Mouse (Mus musculus) thymus, adult 2 months (tissue): Measurements from ENCODE around the gene Lce3a. TPM values are rescaled to one million over a fixed set of nuclear protein-coding genes. Genes with fewer than 3 reads are reported as not detected.

Experiments used
- DNase-seq: peaks from one replicate; pipeline ENCODE4 v3.0.0; 2021
- H3K27ac ChIP-seq: fragments of 200-500 bp; 2 replicates; pipeline ENCODE4 v1.5.1; 2012; ENCODE audit warnings: low read length, control low read depth; ENCODE audit not compliant: control insufficient read depth, insufficient read depth
- H3K27me3 ChIP-seq: fragments of 200-500 bp; 2 replicates; pipeline ENCODE4 v1.6.1; 2012; ENCODE audit warnings: mild to moderate bottlenecking, low read length, moderate library complexity, mixed read lengths; ENCODE audit not compliant: control insufficient read depth, insufficient read depth
- H3K36me3 ChIP-seq: fragments of 200-500 bp; 2 replicates; pipeline ENCODE4 v1.6.1; 2012; ENCODE audit warnings: mild to moderate bottlenecking, low read length, moderate library complexity; ENCODE audit not compliant: control insufficient read depth, insufficient read depth
- H3K4me1 ChIP-seq: fragments of 200-500 bp; replicated peaks from 2 replicates; pipeline ENCODE4 v1.6.1; 2012; ENCODE audit warnings: low read length; ENCODE audit not compliant: control insufficient read depth, insufficient read depth
- H3K4me3 ChIP-seq: fragments of 200-500 bp; 2 replicates; pipeline ENCODE4 v1.5.1; 2012; ENCODE audit warnings: mild to moderate bottlenecking, low read length, control low read depth, moderate library complexity; ENCODE audit not compliant: control insufficient read depth, insufficient read depth
- CTCF ChIP-seq: fragments of 200-500 bp; IDR thresholded peaks from 2 replicates; pipeline ENCODE4 v1.5.1; 2012; ENCODE audit warnings: mild to moderate bottlenecking, control low read depth, low read length, moderate library complexity, borderline replicate concordance; ENCODE audit not compliant: control insufficient read depth, poor library complexity, insufficient read depth; ENCODE audit errors: extremely low read depth
- POLR2A ChIP-seq: fragments of 200-500 bp; IDR thresholded peaks from 2 replicates; pipeline ENCODE4 v1.6.1; 2012; ENCODE audit warnings: mild to moderate bottlenecking, low read length, control low read depth, moderate library complexity; ENCODE audit not compliant: control insufficient read depth, poor library complexity, insufficient read depth; ENCODE audit errors: extremely low read depth
- WGBS: fragments of 180-500 bp; shearing (Covaris S2); methylation state at CpG from one replicate; pipeline ENCODE4 v1.1.7; 2018; 5-methylcytosine and 5-hydroxymethylcytosine counted together
- polyA plus RNA-seq: library from polyadenylated mRNA; depleted of rRNA; stranded (reverse); fragments of >200 nt; gene quantifications from 2 replicates; pipeline ENCODE4 v1.2.3, GENCODE M21; 2012; rRNA removed

The Lce3a gene
- polyA plus RNA-seq, 1 experiment = not detected

GRCm38 (mm10) chr3:92905182-92905581 lies 20.8 kb downstream of the Lce3a start:
- no peaks in the 10 kb centered on the region for H3K36me3 ChIP-seq
- no peak for TF ChIP-seq POLR2A
- no peak for TF ChIP-seq CTCF
- WGBS = 60% methylated on average over 3 of the region's 3 CpGs
- no peak overlapping the region for H3K4me3 ChIP-seq
- no peaks in the 10 kb centered on the region for H3K27me3 ChIP-seq
- no peaks in the 10 kb centered on the region for H3K4me1 ChIP-seq
- no peak for DNase-seq
- no peak overlapping the region for H3K27ac ChIP-seq

GRCm38 (mm10) chr3:92903640-92904039 lies 22.4 kb downstream of the Lce3a start:
- Histone ChIP-seq H3K4me1 (no peaks in the 10 kb centered on the region), H3K4me3 (no peak overlapping the region)
- WGBS = 30% methylated on average over 4 of the region's 4 CpGs

GRCm38 (mm10) chr3:92902992-92903391 lies 23.0 kb downstream of the Lce3a start:
- no peak for TF ChIP-seq CTCF
- TF ChIP-seq POLR2A = no peak
- DNase-seq = no peak
- Histone ChIP-seq H3K27me3 (no peaks in the 10 kb centered on the region), H3K36me3 (no peaks in the 10 kb centered on the region), H3K4me1 (no peaks in the 10 kb centered on the region), H3K27ac (no peak overlapping the region), H3K4me3 (no peak overlapping the region)
- WGBS = 22% methylated on average over 3 of the region's 3 CpGs

More at GRCm38 (mm10) chr3:92903640-92904039, 22.4 kb downstream of the Lce3a start:
- H3K36me3 ChIP-seq = no peaks in the 10 kb centered on the region
- DNase-seq = no peak
- H3K27ac ChIP-seq = no peak overlapping the region
- TF ChIP-seq CTCF = no peak
- no peak for TF ChIP-seq POLR2A
- no peaks in the 10 kb centered on the region for H3K27me3 ChIP-seq

- TF ChIP-seq CTCF (no peak), POLR2A (no peak)
- Histone ChIP-seq H3K27me3 (no peaks in the 10 kb centered on the region), H3K4me1 (no peaks in the 10 kb centered on the region), H3K36me3 (no peaks in the 10 kb centered on the region), H3K27ac (no peak overlapping the region), H3K4me3 (no peak overlapping the region)
- no peak for DNase-seq
- WGBS = 58% methylated on average over 1 of the region's 1 CpGs
These were observed 31.5 kb downstream of the Lce3a start for GRCm38 (mm10) chr3:92894489-92894888.

- H3K27ac ChIP-seq = no peak overlapping the region
- no peak for DNase-seq
- H3K4me3 ChIP-seq = no peak overlapping the region
- WGBS = 63% methylated on average over 3 of the region's 3 CpGs
- TF ChIP-seq POLR2A (no peak), CTCF (no peak)
- no peaks in the 10 kb centered on the region for H3K4me1 ChIP-seq
- no peaks in the 10 kb centered on the region for H3K27me3 ChIP-seq
- H3K36me3 ChIP-seq = no peaks in the 10 kb centered on the region
These were observed 32.0 kb downstream of the Lce3a start for GRCm38 (mm10) chr3:92894063-92894462.

Other genes with a start within 250 kb of the Lce3a start
- gene Lce1c, start 247.0 kb downstream of the Lce3a start, polyA plus RNA-seq = 0.20 TPM in 2 replicates
- 0.37 and 0.96 TPM in 2 replicates for gene Lce1d, start 239.0 kb downstream of the Lce3a start, polyA plus RNA-seq
- 0.31 and 0.48 TPM in 2 replicates for gene Lce1e, start 217.2 kb downstream of the Lce3a start, polyA plus RNA-seq
- 0.26 and 0.73 TPM in 2 replicates for gene Lce1f, start 205.9 kb downstream of the Lce3a start, polyA plus RNA-seq
- not detected in 2 replicates for gene Gm38119, start 187.1 kb downstream of the Lce3a start, polyA plus RNA-seq
- 0.26 TPM in 1 of 2 replicates, not detected in the other for gene Lce1g, start 173.9 kb downstream of the Lce3a start, polyA plus RNA-seq
- 0.27 TPM in 1 of 2 replicates, not detected in the other for gene Lce1h, start 161.2 kb downstream of the Lce3a start, polyA plus RNA-seq
- gene Lce1i, start 147.3 kb downstream of the Lce3a start, polyA plus RNA-seq = 0.27 TPM in 1 of 2 replicates, not detected in the other
- 0.66 and 1.3 TPM in 2 replicates for gene Lce1j, start 135.7 kb downstream of the Lce3a start, polyA plus RNA-seq
- 0.35 TPM in 1 of 2 replicates, not detected in the other for gene Lce1k, start 118.3 kb downstream of the Lce3a start, polyA plus RNA-seq
- 0.38 and 0.40 TPM in 2 replicates for gene Kprp, start 99.0 kb downstream of the Lce3a start, polyA plus RNA-seq
- gene Lce1l, start 74.9 kb downstream of the Lce3a start, polyA plus RNA-seq = 0.23 TPM in 1 of 2 replicates, not detected in the other
- gene 2310050C09Rik, start 56.0 kb downstream of the Lce3a start, polyA plus RNA-seq = 0.36 TPM in 2 replicates
- gene Lce3b, start 6.7 kb upstream of the Lce3a start, polyA plus RNA-seq = 0.88 and 1.8 TPM in 2 replicates
- gene Lce3c, start 18.3 kb upstream of the Lce3a start, polyA plus RNA-seq = 0.48 and 1.2 TPM in 2 replicates
- gene Lce3d, start 31.2 kb upstream of the Lce3a start, polyA plus RNA-seq = not detected in 2 replicates
- gene Lce3e, start 40.8 kb upstream of the Lce3a start, polyA plus RNA-seq = 0.34 TPM in 1 of 2 replicates, not detected in the other
- gene Lce3f, start 66.0 kb upstream of the Lce3a start, polyA plus RNA-seq = 0.43 TPM in 1 of 2 replicates, not detected in the other
- gene Crct1, start 89.5 kb upstream of the Lce3a start, polyA plus RNA-seq = 3.1 and 3.9 TPM in 2 replicates
- gene Lce1m, start 92.8 kb upstream of the Lce3a start, polyA plus RNA-seq = 0.51 and 0.73 TPM in 2 replicates
- 0.13 TPM in 1 of 2 replicates, not detected in the other for gene Gm4858, start 142.6 kb upstream of the Lce3a start, polyA plus RNA-seq
- gene Crnn, start 218.6 kb upstream of the Lce3a start, polyA plus RNA-seq = 0.36 and 0.49 TPM in 2 replicates